Mouse (Mus musculus) forebrain, embryonic 10.5 days (tissue): ENCODE results near the gene Galt. TPM values are rescaled to one million over a fixed set of nuclear protein-coding genes. Genes with fewer than 3 reads are reported as not detected.
A peak's percentile ranks its signal among the peaks of the same experiment; 100 is the strongest.

ENCODE experiments used
- DNase-seq: peaks from one replicate; pipeline ENCODE4 v3.0.0-alpha.2; 2017; ENCODE audit warnings: low spot score; ENCODE audit errors: extremely low spot score
- H3K27ac ChIP-seq: fragments of 300-500 bp; sonication (generic); 2 replicates; pipeline ENCODE4 v1.5.1; 2016; ENCODE audit warnings: mild to moderate bottlenecking
- H3K27me3 ChIP-seq: fragments of 300-500 bp; sonication (generic); 2 replicates; pipeline ENCODE4 v1.6.1; 2016; ENCODE audit warnings: mild to moderate bottlenecking; ENCODE audit not compliant: poor library complexity, severe bottlenecking
- H3K36me3 ChIP-seq: fragments of 300-500 bp; sonication (generic); replicated peaks from 2 replicates; pipeline ENCODE4 v1.6.1; 2016; ENCODE audit warnings: mild to moderate bottlenecking, moderate library complexity
- H3K4me1 ChIP-seq: fragments of 300-500 bp; sonication (generic); 2 replicates; pipeline ENCODE4 v1.6.1; 2016
- H3K4me3 ChIP-seq: fragments of 300-500 bp; sonication (generic); 2 replicates; pipeline ENCODE4 v1.5.1; 2016; ENCODE audit warnings: mild to moderate bottlenecking, moderate library complexity
- H3K9me3 ChIP-seq: fragments of 300-500 bp; sonication (generic); 2 replicates; pipeline ENCODE4 v1.6.1; 2016; ENCODE audit warnings: mild to moderate bottlenecking, moderate library complexity
- WGBS: fragments of 180-500 bp; shearing (Covaris S2); methylation state at CpG from one replicate; pipeline ENCODE4 v1.1.7; 2016; 5-methylcytosine and 5-hydroxymethylcytosine counted together
- polyA plus RNA-seq: library from polyadenylated mRNA; unstranded; fragments of >200 nt; fragmentation: Nextera tagmentation; extraction: Ambion mirVana; gene quantifications from 2 replicates; pipeline ENCODE4 v1.2.1, GENCODE M21; 2016

Galt gene
- polyA plus RNA-seq, 1 experiment from 2014 or later, result 23.6 TPM

GRCm38 (mm10) chr4:41716834-41717233, 38.2 kb upstream of the Galt start:
- WGBS, result 68% methylated on average over 6 of the region's 6 CpGs
- peaks cover 47% of the 10 kb centered on the region for H3K4me1 ChIP-seq
- H3K36me3 ChIP-seq, result peaks cover 57% of the 10 kb centered on the region
- no peak overlapping the region; the same call in 1 of the 2 replicates for H3K27ac ChIP-seq
- no peak for DNase-seq
- no peak overlapping the region for H3K4me3 ChIP-seq
- no peaks in the 10 kb centered on the region for H3K9me3 ChIP-seq
- no peaks in the 10 kb centered on the region for H3K27me3 ChIP-seq

GRCm38 (mm10) chr4:41722918-41723351, 32.1 kb upstream of the Galt start, which contains the start of gene Dctn3:
Gene Dctn3, minus strand, starts transcription at chr4:41723170.
- Histone ChIP-seq H3K27ac (peak within 1 kb of the TSS; percentile 86), H3K4me3 (peak within 1 kb of the TSS; percentile 91), H3K4me1 (peaks cover 43% of the 10 kb centered on the region), H3K9me3 (no peaks in the 10 kb centered on the region), H3K36me3 (peaks cover 22% of the 10 kb centered on the region), H3K27me3 (peaks cover 45% of the 10 kb centered on the region)
- peak; percentile 91 for DNase-seq
- under 1% methylated on average over 27 of the region's 27 CpGs for WGBS

GRCm38 (mm10) chr4:41726826-41727621, 28.0 kb upstream of the Galt start:
- Histone ChIP-seq H3K9me3 (no peaks in the 10 kb centered on the region), H3K27me3 (peaks cover 86% of the 10 kb centered on the region), H3K36me3 (no peaks in the 10 kb centered on the region), H3K4me1 (peaks cover 52% of the 10 kb centered on the region), H3K4me3 (peak overlapping the region; percentile 53), H3K27ac (peak overlapping the region; percentile 80)
- DNase-seq, result peak; percentile 55
- WGBS, result 7% methylated on average over 20 of the region's 20 CpGs

GRCm38 (mm10) chr4:41731052-41731765, 23.8 kb upstream of the Galt start, which contains the start of gene Arid3c:
Gene Arid3c, minus strand, starts transcription at chr4:41731142.
- WGBS, result 2% methylated on average over 50 of the region's 50 CpGs
- Histone ChIP-seq H3K4me3 (peak within 1 kb of the TSS; percentile 55), H3K9me3 (peaks cover 6% of the 10 kb centered on the region), H3K27ac (0 out of 2 replicates have a peak within 1 kb of the TSS, but pooled peaks have one; percentile 48), H3K27me3 (peaks cover 75% of the 10 kb centered on the region), H3K36me3 (no peaks in the 10 kb centered on the region), H3K4me1 (peaks cover 32% of the 10 kb centered on the region)
- no peak for DNase-seq

GRCm38 (mm10) chr4:41737602-41738255, 17.3 kb upstream of the Galt start:
- peaks cover 20% of the 10 kb centered on the region for H3K36me3 ChIP-seq
- no peak overlapping the region for H3K4me3 ChIP-seq
- H3K4me1 ChIP-seq, result peaks cover 28% of the 10 kb centered on the region
- H3K27me3 ChIP-seq, result peaks cover 10% of the 10 kb centered on the region
- DNase-seq, result peak; percentile 72
- 57% methylated on average over 8 of the region's 8 CpGs for WGBS
- no peak overlapping the region for H3K27ac ChIP-seq
- peaks cover 6% of the 10 kb centered on the region; the same call in 1 of the 2 replicates for H3K9me3 ChIP-seq

GRCm38 (mm10) chr4:41738256-41738603, 16.8 kb upstream of the Galt start:
- Histone ChIP-seq H3K9me3 (peaks cover 6% of the 10 kb centered on the region; the same call in 1 of the 2 replicates), H3K36me3 (peaks cover 20% of the 10 kb centered on the region), H3K4me3 (no peak overlapping the region), H3K27ac (no peak overlapping the region), H3K27me3 (peaks cover 5% of the 10 kb centered on the region), H3K4me1 (peaks cover 28% of the 10 kb centered on the region)
- DNase-seq, result no peak
- WGBS, result 71% methylated on average over 1 of the region's 1 CpGs

GRCm38 (mm10) chr4:41739260-41739659, 15.8 kb upstream of the Galt start:
- Histone ChIP-seq H3K4me1 (peaks cover 28% of the 10 kb centered on the region), H3K9me3 (peaks cover 6% of the 10 kb centered on the region; the same call in 1 of the 2 replicates), H3K4me3 (peak overlapping the region; percentile 84), H3K36me3 (peaks cover 20% of the 10 kb centered on the region), H3K27me3 (no peaks in the 10 kb centered on the region; the same call in 1 of the 2 replicates), H3K27ac (no peak overlapping the region)
- WGBS, result 95% methylated on average over 13 of the region's 13 CpGs
- no peak for DNase-seq

GRCm38 (mm10) chr4:41740380-41741157, 14.5 kb upstream of the Galt start:
- no peak for DNase-seq
- under 1% methylated on average over 48 of the region's 48 CpGs for WGBS
- no peaks in the 10 kb centered on the region for H3K27me3 ChIP-seq
- peaks cover 3% of the 10 kb centered on the region; the same call in 1 of the 2 replicates for H3K9me3 ChIP-seq
- peak overlapping the region; percentile 84 for H3K4me3 ChIP-seq
- peaks cover 20% of the 10 kb centered on the region for H3K36me3 ChIP-seq
- H3K4me1 ChIP-seq, result peaks cover 28% of the 10 kb centered on the region
- peak overlapping the region; percentile 90 for H3K27ac ChIP-seq

- under 1% methylated on average over 27 of the region's 27 CpGs for WGBS
- Histone ChIP-seq H3K36me3 (peaks cover 20% of the 10 kb centered on the region), H3K27me3 (no peaks in the 10 kb centered on the region), H3K27ac (peak overlapping the region; percentile 90), H3K4me1 (peaks cover 28% of the 10 kb centered on the region), H3K4me3 (peak overlapping the region; percentile 84), H3K9me3 (peaks cover 5% of the 10 kb centered on the region)
- peak; percentile 93 for DNase-seq
These were observed 13.9 kb upstream of the Galt start for GRCm38 (mm10) chr4:41741158-41741560.

GRCm38 (mm10) chr4:41744131-41744530, 10.9 kb upstream of the Galt start:
- 76% methylated on average over 2 of the region's 2 CpGs for WGBS
- DNase-seq, result no peak
- peaks cover 24% of the 10 kb centered on the region for H3K4me1 ChIP-seq
- H3K36me3 ChIP-seq, result peaks cover 6% of the 10 kb centered on the region
- peaks cover 22% of the 10 kb centered on the region for H3K9me3 ChIP-seq
- no peak overlapping the region for H3K4me3 ChIP-seq
- no peak overlapping the region for H3K27ac ChIP-seq
- H3K27me3 ChIP-seq, result no peaks in the 10 kb centered on the region

- no peaks in the 10 kb centered on the region for H3K27me3 ChIP-seq
- H3K27ac ChIP-seq, result no peak overlapping the region
- H3K4me1 ChIP-seq, result peaks cover 15% of the 10 kb centered on the region
- no peak for DNase-seq
- H3K36me3 ChIP-seq, result no peaks in the 10 kb centered on the region
- no peak overlapping the region for H3K4me3 ChIP-seq
- WGBS, result 88% methylated on average over 1 of the region's 1 CpGs
- H3K9me3 ChIP-seq, result peaks cover 22% of the 10 kb centered on the region
These were observed 10.0 kb upstream of the Galt start for GRCm38 (mm10) chr4:41745021-41745420.
